Mouse (Mus musculus) ovary, postnatal 36 days (tissue): ENCODE results near the gene Ly6g6e.

Experiments
- DNase-seq: peaks from one replicate; pipeline ENCODE4 v3.0.0; 2022; ENCODE audit warnings: low spot score, mixed read lengths

Ly6g6e gene

DNA sequence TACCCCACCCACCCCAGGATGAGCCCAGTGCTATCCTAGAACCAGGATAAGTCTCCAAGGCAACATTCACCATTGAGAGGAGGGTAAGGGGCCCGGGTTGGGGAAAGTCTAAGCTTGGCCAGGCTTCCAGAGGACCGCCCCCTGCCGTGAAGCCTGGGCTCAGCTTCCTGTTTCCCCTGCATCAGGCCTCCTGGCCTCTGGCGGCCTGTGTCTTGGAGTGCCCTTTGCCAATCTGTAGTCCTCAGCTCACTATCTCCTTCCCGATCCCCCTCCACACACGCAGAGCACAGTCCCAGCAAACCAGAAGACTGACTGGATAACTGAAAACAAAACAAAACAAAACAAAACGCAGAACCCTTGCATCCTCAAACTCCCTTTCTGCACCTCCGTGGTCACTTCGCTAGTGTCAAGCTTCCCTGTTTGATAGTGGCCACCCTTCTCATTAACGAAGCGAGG, 27.1 kb upstream of the Ly6g6e start, which contains the start of gene Clic1:
Gene Clic1, plus strand, starts transcription at position 406 of the 456 bp plus-strand sequence.
- DNase-seq: peak; percentile 45

DNA sequence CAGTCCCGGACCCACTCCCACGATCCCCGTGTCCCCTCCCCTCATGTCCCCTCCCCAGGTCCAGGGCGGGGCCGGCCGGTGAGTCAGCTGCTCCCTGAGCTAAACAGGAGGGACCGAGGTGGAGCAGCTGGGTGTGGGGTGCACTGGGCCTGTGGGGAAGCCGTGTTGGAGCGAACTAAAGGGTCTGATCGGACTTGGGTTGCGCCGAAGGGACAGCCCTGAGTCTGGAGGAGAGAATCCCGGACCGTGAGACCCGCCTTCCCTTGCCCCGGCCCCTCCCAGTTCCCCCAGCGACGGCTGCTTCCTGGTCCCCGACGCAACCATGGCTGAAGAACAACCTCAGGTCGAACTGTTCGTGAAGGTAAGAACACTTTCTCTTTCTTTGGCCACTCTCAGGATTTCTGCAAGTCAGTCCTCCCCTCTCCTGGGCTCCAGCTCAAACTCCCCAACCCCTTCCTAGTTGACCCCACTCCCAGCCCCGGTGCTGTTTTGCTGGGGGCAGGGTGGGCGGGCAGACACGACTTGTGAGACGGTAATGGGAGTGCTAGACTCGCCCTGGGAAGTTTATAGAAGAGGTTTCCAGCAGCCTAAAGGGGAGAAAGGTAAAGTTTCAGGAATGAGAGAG, 26.5 kb upstream of the Ly6g6e start:
- DNase-seq: peak; percentile 78

DNA sequence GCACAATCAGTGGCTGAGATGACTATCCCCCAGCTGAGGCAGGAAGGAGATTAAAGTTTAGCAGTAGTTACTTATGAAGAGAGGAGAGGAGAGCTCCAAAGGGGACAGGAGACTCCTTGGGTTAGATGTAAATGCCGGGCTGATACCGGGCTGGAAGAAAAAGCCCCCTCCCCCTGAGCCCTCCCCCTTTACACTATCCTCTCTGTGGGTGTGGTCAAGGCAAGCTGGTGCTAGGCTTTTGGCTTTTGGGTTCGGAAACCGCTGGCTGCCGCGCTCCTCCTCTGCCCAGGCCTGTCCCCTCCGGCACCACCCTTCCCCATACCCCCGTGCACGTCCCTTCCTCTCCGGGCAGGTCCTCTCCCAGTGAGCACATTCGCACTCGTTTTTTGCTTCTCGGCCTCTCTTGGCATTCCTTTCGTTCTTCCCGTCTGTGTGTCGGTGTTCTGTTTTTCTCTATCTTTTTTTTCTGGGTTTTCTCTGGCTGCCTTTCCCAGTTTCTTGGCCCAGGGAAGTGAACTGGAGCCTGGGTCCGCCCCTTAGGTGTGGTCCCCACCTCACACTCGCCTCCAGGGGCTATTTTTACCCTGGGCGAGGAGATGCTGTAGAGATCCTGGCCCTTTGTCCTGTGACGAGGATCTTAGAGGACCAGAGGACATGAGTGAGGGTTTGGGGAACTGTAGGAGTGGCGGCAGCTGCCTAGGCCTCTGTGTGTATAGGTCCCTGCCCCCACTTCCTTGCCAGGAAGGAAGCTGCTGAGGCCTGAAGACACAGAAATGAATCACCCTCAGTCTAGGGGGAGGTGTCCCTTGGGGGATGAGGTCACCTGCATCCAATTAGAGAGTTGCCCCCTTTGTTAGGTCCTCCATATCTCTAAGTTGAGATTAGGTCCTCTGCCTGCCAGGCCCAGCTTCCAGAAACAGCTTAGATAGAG, 25.3 kb upstream of the Ly6g6e start:
- DNase-seq: peak; percentile 57

DNA sequence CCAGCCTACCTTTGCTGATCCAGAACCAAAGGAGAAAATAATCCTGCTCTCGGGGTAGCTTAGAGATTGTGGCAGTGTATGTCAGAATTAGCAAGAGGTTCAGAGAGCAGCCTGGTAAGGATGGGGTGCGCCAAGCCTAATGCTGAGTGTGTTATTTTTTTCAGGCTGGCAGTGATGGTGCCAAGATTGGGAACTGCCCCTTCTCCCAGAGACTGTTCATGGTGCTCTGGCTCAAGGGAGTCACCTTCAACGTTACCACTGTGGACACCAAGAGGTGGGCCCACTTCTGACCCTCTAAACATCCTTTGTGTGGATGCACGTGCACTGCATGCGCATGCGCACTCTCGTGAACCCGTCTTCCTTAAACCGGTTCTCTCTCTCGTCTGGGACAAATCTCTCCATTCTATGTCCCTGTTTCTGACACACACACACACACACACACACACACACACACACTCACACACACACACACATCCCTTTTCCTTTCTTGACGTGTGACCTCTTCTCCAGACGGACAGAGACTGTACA, 24.4 kb upstream of the Ly6g6e start:
- no peak for DNase-seq

DNA sequence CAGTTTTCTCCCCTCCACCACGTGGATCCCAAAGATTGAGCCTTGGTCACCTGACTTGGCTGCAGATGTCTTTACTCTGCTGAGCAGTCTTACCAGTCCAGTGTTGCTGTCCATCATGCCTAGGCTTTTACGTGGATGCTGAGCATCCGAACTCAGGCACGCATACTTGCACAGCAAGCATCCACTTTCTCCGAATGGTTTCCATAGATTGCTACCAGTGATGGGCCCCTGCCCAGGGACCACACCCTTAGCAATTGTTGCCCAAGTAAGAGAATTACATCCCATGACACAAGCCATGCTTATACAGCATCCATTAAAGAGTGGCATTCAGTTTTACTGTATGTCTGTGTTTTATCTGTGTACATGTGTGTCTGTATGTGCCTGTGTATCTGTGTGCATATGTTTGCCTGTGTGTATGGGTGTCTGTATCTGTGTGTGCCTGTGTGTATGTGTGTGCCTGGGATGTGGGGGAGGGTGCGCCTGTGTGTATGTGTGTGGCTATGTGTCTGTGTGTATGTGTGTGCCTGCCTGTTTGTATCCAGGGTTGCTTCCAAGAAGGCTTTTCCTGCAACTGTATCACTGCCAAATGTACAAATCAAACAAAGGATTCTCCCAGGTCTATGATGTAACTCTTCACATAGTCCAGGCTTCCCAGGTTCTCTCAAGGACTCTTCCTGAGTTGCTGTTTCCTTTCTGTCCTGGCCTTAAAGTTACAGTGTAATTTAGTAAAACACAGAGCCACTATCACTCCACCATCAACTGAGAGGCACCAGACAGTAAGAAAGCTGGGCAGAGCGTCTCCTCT, 20.8 kb upstream of the Ly6g6e start:
- DNase-seq: no peak

DNA sequence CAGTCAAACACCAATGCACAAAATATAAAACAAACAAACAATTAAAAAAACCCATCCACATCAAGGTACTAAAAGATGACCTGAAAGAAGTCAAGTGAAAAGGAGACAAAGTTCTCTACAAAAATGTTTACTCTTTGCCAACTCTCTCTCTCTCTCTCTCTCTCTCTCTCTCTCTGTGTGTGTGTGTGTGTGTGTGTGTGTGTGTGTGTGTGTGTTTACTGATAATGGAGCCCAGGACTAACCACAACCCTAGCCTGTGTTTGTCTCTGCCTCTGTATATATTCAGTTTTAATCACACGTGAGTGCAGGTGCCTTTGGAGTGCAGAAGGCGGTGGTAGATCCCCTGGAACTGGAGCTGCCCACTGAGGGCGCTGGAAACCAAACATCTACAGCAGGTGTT, 19.6 kb upstream of the Ly6g6e start:
- DNase-seq: no peak

DNA sequence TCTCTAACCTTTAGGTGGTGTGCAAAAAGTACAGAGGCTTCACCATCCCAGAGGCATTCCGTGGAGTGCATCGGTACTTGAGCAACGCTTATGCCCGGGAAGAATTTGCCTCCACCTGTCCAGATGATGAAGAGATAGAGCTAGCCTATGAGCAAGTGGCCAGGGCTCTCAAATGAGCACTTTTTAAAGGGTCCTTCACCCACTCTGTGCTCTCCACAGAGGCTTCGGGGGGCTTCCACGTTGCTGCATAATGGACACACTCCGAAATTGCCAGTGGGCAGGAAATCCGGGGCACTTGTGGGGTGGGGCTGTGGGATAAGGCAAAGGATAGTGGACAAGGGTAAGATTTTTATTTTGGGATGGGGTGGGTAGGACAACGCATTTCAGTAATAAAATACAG, 18.4 kb upstream of the Ly6g6e start:
- DNase-seq: no peak

DNA sequence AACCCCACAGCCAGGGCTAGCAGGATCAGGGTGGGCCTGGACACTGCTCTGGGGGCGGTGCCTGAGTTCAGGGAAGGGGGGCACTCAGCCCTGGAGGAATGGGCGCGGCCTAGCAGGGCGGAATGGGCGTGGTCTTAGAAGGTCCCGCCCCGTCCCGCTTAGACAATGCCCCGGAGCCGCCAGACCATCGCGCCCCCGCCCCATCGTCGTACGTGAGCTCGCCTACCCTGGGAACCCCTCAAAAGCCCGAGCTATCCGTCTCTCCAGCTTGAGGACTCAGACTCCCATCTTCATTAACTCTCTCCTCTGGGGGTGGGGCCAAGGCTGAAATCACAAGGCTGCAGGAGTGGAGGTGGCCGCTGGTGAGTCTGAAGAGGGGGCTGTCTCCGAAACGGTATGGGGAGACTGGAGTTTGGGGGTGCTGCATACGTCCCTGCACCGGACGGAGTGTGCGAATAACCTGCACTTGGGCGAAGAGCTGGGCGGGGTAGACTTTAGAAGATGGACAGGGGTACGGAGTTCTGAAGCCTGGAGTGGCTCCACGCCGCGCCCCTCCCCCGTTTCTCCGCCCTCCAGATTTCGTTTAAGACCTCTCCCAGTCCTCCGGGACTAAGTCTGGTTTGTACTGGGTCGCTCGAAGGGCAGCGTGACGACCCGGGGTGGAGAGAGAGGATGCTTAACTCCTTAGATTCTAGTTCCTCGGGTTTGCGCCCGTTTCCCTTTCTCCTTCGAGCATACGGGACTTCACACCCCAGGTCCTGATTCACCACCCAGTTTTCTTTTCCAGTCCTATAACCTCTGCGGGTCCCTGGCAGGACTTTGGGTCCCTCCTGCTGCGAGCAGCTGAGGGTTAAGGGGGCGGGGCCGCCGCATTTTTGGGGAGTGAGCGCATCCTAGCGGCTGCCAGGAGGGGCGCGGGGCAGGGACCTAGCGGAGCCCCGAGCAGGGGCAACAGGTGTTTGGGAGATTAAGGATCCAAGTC, 17.5 kb upstream of the Ly6g6e start, which contains the start of gene Ddah2:
Gene Ddah2, plus strand, starts transcription at position 125 of the 982 bp plus-strand sequence.
- DNase-seq: peak; percentile 88

DNA sequence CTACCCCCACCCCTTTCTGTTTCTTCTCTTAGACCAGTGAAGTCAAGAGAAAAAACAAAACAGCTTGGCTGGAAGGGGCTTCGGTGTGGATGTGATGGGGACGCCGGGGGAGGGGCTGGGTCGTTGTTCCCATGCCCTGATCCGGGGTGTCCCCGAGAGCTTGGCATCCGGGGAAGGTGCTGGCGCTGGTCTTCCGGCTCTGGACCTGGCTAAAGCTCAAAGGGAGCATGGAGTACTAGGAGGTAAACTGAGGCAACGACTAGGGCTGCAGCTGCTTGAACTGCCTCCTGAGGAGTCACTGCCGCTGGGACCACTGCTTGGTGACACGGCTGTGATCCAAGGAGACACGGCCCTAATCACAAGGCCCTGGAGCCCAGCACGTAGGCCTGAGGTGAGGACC, 16.6 kb upstream of the Ly6g6e start:
- no peak for DNase-seq

DNA sequence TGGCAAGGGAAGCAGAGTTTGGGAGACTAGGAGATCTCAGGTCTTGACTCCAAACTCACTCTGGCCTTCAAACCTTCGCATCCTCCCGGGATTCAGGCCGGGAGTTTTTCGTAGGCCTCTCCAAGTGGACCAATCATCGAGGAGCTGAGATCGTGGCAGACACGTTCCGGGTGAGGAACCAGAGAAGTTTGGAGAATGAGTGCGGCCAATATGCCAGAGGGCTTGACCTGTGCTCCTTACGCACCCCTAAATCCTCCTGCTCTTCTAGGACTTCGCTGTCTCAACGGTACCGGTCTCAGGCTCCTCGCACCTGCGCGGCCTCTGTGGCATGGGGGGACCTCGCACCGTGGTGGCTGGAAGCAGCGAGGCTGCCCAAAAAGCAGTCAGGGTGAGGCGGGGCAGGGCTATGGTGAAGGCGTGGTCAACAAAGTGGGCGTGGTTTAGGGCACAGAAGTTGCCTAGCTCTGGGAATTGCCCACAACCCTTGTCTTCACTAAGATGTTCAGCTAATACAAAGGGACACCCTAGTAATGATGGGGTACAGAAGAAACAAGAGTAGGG, 15.9 kb upstream of the Ly6g6e start:
- DNase-seq: no peak

DNA sequence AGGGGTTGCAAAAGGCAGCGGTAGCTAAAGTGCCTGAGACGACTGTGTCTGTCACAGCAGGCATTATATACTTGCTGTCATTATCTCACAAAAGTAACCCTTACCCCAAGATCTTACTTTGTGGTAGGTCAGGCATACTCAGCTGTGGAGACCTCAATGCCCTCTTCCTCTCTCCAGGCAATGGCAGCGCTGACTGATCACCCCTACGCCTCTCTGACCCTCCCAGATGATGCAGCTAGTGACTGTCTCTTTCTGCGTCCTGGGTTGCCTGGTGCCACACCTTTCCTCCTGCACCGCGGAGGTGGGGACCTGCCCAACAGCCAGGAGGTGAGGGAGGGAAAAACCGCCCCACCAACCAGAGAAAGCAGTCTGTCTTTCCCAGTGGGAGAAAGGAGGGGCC, 15.4 kb upstream of the Ly6g6e start:
- DNase-seq: no peak

DNA sequence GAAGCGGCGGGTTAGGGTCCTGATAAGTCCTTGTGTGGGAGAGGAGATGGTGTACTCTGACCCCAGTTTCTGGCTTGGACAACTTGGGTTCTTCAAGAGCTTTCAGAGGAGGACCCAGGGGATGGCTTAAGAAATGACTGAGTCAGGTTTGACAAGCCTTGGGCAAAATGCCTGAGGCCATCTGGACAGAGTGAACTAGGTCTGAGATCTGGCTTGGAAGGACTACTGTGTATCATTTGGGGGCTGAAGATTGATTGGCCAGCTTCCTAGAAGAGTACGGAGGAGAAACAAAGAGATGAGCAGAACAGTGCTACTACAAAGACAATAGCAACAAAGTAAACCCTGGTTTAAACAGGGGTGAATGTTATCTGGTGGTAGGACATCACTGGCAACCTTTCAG, 13.2 kb upstream of the Ly6g6e start:
- DNase-seq: no peak

DNA sequence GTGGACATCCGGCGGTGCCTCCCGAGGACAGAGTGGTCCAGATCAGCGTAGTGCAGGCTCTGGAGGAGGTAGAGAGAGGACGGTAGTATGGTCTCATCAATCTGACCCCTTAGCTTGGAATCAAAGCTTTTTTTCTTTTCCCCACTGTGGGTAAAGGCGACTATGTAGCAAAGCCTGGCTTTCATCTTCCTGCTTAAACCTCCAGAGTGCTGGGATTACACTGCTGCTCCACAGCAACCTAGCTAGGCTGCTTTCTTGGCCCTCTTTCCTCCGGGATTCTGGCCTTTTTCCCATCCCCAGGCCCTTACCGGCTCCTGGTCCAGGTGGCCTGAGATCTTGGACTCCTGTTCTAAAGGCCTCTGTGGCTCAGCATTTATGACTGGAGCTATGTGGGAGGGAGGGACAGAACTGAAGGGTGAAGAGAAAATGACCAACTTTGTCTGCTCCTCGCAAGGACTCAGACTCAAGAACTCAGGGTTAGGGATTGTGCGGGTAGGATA, 12.3 kb upstream of the Ly6g6e start:
- DNase-seq: no peak

DNA sequence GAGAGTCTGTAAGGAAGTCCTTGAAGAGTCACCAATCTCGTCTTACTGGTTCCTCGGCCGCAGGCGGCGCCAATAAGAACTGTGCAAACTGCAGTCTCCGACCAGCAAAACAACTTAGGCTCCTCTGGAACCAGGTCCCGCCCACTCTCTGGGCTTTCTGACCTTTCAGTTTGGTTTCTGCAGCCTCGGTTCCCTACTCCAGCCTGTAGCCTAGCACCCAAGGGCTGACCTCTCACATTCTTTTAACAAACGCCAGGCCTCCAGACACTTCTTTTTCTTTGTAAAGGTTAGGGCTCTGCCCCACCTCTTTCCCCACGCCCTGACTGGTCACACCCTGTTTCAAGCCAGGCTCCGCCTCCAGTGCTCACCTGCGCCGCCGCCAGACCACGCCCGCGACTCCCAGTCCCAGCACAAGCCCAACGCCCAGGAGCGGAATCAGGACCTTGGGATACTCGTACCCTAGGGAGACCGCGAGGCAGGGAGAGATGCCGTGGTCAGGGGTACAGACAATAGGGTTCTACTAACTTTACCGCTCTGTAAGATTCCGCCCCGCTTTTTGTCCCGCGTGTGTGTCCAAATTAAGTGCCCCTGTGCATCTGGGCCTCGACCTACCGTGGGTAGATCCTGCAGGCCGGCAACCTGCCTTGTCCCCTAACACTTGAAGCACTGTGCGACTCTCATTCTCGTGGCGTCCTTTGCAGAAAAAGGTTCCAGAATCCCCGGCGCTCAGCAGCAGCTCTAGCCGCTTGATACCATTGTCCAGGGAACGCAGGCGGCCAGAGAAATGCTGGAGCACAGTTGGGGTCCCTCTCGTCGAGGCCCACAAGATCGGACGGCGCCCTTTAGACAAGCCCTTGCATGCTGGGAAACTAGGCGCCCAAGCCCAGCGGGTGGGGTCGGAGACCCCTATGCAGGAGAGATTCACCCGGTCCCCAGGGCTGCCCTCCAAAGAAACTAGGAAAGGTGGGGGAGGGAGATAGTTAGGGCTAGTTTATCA, 11.5 kb upstream of the Ly6g6e start, which contains the start of gene Ly6g6c:
Gene Ly6g6c, plus strand, starts transcription at position 438 of the 997 bp plus-strand sequence.
- DNase-seq: peak; percentile 68

DNA sequence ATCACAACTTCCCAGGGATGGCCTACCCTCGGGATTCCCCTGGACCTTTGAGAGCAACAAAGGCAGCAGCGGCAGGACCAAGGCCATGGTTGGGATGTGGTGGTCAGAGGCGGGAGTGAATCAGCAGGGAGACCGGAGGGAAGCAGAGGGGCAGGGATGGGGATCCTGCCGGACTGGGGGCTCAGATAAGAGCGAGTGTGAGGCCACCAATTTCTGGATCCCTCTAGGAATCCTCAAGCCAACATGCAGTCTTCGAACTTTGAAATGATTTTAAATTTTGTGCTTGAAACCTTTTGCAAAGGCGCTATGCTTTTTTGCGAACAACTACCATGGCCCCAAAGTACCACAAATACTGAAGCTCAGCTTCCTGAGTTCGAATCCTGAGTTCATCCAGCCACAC, 10.6 kb upstream of the Ly6g6e start, which contains the start of gene Mpig6b:
Gene Mpig6b, minus strand, starts transcription at position 101 of the 400 bp plus-strand sequence.
- DNase-seq: no peak

DNA sequence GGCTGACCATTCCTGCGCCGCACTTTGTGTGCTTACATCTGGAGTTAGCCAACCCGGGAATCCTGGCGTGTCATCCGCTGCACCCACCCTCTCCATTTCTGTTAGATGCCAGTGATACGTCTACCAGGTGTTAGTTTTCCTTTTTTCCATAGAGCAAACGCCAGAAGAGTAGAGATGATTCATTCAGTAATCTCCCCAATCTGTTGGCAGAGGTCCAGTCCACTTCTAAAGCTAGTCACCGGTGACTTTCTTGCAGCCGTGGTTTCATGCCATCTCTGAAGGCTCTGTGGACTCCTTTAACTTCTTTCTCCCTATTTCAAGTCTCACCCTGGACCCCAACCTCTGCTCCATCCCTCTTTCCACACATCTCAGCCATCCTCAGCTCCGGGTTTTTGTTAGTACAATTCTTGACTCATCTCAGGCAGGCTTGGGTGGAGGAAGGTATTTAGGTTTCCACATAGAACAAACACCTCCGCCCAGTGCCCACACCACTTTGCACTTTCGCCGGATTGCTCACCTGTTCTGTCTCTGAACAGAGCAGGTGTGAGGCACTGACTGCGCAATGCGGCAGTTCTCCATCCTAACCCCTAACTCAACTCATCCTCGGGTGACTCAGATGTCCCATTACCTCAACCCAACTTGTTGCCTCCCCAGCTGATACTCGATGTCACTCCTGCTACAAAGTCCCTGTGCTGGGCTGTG, 8.3 kb upstream of the Ly6g6e start:
- no peak for DNase-seq

DNA sequence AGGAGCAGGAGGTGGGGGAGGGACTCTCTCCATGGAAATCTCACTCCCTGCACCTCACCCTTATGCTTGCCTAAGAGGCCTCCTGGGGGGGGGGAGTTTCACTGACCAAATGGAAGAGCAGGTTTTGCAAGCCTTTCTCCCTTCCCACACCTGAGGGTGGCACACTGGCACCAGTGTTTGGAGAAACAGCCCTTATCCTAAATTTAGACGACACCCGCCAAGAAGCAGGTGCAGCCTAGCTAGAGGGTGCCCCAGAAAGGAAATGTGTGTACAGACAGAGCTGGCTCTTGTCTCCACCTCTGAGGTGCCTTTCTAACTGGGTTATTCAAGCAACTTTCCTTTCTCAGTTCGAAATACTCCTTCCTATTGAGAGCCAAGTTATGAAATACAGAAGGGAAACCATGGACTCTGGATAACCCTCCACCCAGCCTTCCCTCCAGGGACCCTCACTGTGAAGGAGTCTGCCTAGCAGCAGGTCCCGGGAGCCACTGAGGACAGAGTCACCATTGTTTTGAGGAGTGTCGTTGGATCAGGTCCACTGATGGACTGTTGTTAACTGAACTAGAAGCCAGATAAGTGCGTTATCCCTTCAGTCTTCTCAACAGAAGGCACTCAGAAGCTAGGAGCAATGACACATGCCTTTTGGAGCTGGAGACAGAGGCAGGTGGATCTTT, 6.0 kb upstream of the Ly6g6e start:
- no peak for DNase-seq

DNA sequence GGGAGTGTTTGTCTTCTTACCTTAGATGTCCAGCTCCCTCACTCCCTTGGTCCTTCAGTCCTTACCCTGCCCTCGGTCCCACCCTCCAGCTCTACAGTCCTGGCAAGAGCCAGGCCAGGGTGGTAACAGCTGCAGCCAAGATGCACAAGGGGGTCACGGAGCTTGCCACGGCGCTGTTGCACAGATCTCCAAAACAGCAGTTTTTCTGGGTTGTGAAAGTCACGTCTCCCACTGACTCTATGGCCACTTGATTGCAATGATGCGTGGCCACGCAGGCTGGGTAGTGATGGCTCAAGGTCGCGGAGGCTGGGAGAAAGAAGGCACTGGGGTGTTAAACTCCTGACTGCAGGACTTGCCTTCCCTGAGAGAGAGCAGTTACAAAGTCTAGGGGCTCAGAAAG, 5.2 kb upstream of the Ly6g6e start:
- DNase-seq: no peak
